Mouse (Mus musculus) adrenal gland, adult (tissue): ENCODE data around the gene Cyp26c1.

Experiments
- DNase-seq, 2 experiments: peaks; one replicate each; pipeline ENCODE4 v3.0.0; 2022 to 2023; ENCODE audit warnings: low spot score in 1 of 2; ENCODE audit not compliant: inconsistent age in 2 of 2

The Cyp26c1 gene

DNA sequence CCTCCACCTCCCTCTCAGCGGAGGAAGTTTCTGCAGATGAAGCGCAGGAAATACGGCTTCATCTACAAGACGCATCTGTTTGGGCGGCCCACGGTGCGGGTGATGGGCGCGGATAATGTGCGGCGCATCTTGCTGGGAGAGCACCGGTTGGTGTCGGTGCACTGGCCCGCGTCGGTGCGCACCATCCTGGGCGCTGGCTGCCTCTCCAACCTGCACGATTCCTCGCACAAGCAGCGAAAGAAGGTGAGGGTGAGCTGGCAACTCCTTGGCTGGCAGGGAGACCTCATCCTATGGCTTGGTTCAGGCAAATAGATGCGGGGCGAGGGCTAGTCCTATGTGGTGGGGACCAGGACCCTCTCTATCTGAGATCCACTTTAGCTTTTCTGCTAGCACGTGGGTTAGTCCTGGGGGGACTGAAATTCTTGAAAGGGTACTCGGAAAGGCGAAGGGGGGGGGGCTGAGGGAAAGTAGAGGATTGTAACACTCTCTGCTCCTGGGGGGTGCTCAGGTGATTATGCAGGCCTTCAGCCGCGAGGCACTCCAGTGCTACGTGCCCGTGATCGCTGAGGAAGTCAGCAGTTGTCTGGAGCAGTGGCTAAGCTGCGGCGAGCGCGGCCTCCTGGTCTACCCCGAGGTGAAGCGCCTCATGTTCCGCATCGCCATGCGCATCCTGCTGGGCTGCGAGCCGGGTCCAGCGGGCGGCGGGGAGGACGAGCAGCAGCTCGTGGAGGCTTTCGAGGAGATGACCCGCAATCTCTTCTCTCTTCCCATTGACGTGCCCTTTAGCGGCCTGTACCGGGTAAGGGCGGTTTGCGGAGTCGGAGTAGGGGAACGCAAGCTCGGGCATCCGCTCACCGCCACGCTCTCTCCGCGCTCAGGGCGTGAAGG lies 13.1 kb downstream of the Cyp26c1 start:
- DNase-seq, result no peak

DNA sequence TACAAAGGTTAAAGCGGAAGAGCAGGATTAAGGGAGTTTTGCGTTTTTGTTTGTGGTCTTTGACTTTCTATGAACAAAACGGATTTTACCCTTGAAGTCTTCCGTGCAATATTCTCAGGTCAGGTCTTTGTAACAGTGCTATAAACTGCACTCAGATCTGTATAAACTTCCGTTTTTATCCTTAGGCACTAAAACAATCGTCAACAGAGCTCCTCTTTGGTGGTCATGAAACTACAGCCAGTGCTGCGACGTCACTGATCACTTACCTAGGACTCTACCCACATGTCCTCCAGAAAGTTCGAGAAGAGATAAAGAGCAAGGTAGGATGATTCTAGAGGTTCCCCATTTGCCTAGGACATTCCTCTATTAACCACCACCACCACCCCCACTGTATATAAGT lies 14.3 kb downstream of the Cyp26c1 start:
- no peak for DNase-seq

DNA sequence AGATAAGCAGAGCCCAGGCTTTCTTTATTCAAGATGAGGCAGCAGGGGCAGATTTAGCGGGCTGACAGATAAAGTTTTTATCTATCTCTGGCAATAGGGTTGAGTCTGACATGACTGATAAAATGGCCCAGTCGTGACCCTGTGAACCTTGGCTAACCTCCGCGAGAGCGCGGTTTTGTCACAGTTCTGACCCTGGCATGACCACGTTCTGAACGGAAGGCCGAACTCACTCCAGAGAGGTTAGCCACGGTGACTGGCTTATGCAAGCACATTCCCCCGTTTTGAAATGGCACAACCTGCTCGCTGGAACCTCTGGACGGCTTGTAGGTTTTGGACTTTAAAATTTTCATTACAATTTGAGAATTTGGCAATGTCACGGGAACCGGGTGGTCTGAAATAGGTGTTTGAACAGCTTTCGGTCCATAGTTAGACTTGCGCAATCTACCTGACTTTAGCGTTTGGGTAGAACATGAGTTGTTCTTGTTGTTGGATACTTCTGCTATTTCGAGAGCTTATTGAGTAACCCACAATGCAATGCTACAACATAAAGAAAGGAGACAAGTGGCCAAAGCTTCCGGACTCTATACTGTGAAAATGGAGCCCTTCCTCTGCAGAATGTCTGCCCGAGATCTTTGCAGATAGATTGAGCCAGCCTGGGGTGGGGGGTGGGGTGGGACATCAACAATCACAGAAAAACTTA lies 17.1 kb downstream of the Cyp26c1 start:
- peak; percentile 55 to 89 for DNase-seq

DNA sequence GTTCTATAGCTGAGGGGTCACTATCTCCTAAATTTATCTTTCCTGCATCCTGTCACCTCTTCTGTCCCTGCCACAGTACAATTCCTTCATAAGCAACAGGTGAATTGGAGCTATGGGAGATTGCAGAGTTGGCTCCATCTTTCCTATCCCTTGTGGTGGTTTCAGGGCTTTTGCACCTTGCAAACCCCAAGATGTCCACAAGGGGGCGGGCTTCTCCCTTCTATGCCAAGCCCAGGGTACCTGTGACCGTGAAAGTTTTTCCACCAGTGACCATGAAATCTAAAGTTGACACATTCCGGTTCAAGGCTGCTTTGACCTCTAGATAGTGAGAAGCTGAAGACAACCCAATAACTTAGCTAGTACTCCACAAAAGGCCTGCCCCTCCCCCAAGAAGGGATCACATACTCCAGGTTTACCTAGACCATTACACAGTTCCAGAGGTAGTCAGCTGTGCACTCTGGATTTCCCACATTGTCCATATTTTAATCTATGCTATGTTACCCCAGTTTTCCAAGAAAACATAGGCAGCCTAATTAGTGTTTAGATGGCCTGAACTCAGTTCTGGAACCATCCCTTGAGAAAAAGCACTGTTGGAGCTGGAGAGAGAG lies 18.6 kb downstream of the Cyp26c1 start:
- peak; percentile 68 to 93 for DNase-seq

DNA sequence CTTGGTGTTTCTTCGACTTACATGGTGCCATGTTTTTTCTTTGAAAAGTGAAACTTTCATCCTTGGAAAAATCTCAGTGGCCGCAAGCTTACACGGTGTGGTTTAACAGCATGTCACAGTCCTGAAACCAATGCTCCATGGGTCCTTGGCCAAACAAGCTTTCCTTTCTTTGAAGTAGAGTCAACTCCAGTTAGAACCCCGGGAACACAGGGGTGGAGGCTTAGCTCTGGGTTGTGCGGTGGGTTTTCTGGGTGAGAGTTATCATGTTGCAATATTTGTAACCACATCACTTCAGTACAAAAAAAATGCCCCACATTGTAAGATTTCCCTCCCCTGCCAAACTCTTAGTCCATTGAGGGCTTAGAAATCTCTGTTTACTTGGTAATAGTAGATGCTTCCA lies 20.3 kb downstream of the Cyp26c1 start:
- no peak for DNase-seq

DNA sequence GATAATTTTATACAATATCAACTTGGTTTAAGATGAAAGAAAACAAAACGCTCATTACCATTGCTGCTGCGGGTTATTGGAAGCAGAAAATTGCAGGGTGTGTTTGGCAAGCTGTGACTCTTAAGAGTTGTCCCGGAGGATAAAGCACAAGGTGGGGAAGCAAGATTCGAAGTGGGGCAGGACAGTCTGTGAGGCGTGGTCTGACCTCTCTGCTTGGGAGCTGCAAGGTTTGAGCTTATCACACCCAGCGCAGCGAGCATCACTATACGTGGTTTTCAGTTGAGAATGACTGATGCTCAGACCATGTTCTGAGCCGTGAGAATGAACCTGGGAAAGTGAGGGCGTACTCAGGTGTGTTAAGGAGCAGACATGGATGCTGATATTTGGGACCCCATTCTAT lies 29.3 kb downstream of the Cyp26c1 start:
- DNase-seq, result no peak

DNA sequence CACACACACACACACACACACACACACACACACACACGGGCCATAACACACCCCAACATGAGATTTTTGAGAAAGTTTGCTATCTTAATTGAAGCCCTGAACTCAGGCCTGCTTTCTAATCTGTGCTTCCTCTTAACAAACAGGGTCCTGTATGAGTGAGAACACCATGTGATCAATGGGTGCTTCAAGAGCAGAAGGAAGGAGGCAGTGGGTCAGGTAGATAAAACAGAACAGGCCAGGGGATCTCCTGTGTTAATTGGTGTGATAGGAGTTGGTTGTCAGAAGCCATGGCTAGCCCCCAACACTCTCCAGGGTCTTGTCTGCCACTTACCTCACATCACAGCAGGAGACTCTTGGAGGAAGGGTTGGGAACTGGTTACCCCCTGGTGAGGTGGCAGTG lies 30.6 kb downstream of the Cyp26c1 start:
- DNase-seq, result no peak

DNA sequence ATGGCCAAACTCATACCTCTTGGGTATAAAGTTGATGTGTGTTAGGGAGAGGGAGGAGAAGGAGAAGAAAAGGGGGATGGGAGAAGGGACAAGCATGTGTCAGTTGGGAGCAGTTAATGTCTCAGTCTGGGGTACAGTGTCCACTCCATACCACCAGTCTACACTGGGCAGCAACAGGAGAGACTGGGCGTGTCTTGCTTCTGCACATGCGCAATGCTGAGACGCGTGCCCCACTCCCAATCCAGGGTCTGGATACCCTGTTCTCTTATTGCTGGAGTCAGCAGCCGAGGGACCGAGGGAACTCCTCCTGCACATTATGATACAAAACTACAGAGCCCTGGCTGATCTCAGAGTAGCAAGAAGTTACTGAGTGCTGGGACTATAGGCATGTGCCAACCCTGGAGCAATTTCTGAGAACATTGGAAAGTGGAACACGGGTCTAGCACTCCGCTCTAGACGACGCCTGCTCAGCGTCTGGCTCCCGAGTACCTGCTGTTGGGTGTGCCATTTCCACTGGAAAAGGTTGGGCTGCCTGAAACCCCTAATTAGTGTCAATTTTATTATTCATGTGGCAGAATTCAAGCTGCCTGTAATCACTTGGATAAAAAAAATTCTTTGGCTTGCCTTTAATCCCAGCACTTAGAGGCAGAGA lies 31.3 kb downstream of the Cyp26c1 start:
- DNase-seq, result no peak

DNA sequence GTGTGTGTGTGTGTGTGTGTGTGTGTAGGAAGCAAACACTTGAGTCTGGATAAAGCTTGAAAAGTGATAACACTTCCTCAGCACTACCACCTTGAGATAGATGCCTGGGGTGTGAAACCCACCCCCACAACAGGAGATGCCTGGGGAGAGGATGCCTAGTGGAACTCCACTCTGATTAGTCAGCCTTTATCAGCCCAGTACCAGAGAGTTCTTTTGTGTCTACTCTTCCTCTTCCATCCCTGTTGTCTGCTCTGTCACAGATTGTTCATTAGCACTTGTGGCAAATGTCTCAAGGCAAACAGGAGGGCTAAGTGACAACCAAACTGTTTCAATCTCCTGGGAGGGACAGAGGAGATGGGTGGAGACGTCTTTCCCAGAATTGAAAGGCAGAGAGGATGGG lies 33.8 kb downstream of the Cyp26c1 start:
- DNase-seq, result no peak

DNA sequence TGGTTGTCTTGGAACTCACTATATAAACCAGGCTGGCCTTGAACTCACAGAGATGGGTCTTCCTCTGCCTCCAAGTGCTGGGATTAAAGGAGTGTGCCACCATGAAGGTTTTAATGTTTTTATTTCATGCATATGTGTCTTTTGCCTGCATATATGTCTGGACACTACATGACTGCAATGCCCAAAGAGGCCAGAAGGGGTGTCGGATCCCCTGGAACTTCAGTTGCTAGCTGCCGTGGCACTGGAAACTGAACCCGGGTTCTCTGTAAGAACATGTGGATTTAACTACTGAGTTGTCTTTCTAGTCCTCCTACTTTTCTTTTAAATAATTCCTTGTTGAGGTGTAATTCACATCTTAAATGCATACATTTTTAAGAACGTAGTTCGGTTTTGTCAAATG lies 39.2 kb downstream of the Cyp26c1 start:
- DNase-seq, result no peak

DNA sequence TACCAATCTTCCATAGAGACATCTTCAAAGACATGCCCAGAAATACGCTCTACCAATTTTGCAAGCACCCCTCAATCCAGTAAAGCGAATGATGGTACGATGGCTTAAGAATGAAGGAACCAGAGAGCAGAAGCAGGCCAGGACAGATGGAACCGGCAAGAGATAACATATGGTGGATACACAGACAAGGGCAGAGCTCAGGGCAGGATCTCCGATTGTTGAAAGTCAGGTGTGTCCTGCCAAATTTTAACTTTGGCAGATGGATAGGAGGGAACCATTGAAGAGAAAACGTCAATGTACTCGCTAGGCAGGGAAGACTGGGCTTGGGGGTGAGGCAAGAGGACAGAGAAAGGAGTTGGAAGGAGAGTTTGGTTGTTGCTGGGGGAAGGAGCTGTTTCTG lies 41.2 kb downstream of the Cyp26c1 start:
- no peak for DNase-seq

DNA sequence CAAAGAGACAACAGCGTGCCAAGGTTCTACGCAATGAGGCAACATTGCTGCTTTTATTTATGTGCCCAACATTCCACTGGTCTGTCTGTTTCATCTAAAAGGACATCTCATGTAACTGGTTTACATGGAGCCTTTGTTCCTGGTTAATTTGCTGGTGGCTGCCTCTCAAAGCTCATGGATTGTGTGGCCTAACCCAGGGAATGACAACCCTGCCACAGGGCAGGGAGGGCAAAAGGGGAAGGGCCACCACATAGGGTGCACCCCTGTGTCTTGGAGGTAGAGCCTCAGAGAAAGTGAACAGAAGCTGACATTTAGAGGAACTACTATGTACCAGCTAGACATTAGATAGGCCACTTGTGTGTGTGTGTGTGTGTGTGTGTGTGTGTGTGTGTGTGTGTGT lies 42.0 kb downstream of the Cyp26c1 start:
- DNase-seq, result no peak

DNA sequence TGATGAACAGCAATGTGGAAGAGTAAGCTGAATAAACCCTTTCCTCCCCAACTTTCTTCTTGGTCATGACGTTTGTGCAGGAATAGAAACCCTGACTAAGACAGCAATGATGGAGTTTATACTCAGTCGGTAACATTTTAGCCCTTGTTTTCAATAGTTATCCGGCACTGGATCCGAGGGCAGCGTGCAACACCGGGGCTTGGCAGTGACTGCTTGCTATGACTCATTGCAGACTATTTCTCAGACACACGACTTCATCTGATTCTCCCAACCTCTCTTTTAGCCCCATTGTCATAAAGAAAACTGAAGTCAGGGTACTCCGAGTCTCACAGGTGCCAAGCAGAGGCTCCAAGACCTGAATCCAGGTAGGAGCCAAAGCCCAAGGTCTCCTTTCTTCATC lies 50.0 kb downstream of the Cyp26c1 start:
- DNase-seq, result no peak

DNA sequence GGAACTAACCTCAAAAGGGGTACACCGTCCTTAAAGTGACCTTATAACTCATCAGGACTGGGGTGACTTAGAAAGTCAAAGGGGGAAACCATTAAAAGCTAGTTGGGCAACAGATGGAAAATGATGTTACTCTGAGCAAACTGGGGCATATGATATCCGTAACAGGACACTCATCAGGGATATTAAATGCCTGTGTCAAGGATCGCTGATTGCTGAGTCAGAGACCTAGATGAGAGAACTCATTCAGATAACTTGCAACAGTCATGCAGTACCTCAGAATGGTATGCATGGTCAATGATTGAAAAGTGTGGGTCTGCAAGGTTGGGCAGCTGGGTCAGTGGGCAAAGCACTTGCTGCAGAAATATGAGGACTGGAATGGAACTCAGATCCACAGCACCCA lies 53.2 kb downstream of the Cyp26c1 start:
- peak; percentile 8 to 52 for DNase-seq

DNA sequence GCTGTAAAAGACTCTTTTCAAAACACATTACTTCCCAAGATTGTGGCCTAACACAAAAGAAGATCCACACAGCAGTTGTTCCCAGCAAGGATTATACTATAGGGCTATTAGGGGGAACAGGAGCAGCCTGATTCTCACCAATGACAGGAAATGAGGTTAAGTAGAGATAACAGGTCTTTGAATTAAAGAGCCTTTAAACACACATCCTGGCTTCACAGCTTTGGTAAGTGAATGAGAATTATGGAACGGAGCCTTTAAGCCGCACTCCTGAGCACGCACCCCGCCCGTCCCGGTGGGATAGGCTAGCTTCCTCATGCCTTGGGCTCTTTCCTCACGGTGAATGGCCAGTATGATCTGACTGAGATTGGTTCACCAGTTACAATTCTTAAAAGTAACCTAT lies 54.7 kb downstream of the Cyp26c1 start:
- no peak for DNase-seq
